Mouse (Mus musculus) splenic B cell, adult 2 months (primary cell): ENCODE measurements around the gene Ryr3.

Experiments
- DNase-seq: peaks from one replicate; pipeline ENCODE4 v3.0.0-alpha.2; 2011; ENCODE audit warnings: low read depth, low spot score
- H3K27me3 ChIP-seq: 2 replicates; pipeline ENCODE4 v1.6.1; 2012; ENCODE audit warnings: mild to moderate bottlenecking, low read length, moderate library complexity, mixed read lengths; ENCODE audit not compliant: control insufficient read depth, poor library complexity, insufficient read depth, severe bottlenecking
- H3K36me3 ChIP-seq: 2 replicates; pipeline ENCODE4 v1.6.1; 2012; ENCODE audit warnings: mild to moderate bottlenecking, low read length, moderate library complexity, mixed read lengths; ENCODE audit not compliant: control insufficient read depth, poor library complexity, insufficient read depth, severe bottlenecking

The Ryr3 gene

DNA sequence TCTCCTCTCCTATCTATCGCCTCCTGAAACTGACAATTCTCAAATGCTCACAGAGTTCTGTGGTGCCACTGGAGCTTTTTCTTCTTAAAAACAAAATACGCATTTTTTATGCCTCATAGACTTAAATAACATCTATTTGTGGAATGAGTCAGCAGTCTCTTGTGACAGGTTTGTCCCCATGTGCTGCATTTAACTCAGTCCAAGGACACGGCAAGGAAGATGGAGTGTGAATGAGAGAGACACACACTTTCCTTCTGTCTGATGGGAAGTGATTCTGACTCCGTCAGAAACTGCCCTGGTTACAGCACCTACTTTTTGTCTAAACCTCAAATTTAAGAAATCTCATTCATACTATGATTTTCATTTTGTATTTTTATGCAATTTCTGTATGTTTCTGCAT lies 306.3 kb downstream of the Ryr3 start:
- no peak for DNase-seq
- no peaks in the 10 kb centered on the region for H3K27me3 ChIP-seq
- no peaks in the 10 kb centered on the region for H3K36me3 ChIP-seq

- H3K36me3 ChIP-seq: no peaks in the 10 kb centered on the region
- H3K27me3 ChIP-seq: no peaks in the 10 kb centered on the region
- DNase-seq: no peak
Observed at GRCm38 (mm10) chr2:112909142-112909541, 307.8 kb downstream of the Ryr3 start.

DNA sequence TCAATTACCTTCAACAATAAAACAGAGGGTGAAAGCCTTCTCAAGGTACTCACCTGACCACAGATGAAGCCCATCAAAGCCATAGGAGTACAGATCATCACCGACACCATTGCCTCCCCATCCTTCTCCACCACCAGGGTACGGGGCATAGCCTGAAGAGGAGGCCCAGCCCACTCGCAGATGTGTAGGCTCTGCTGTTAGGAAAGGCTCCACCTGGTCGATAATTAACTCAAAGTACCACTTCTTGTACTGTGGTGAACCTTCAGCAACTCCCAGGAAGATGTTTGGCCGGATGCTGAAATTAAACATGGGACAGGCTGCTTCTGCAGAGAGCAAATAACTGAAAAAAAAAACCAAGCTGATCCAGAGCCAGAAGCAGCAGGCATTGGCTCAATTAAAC lies 316.1 kb downstream of the Ryr3 start:
- DNase-seq: no peak
- H3K27me3 ChIP-seq: no peaks in the 10 kb centered on the region

DNA sequence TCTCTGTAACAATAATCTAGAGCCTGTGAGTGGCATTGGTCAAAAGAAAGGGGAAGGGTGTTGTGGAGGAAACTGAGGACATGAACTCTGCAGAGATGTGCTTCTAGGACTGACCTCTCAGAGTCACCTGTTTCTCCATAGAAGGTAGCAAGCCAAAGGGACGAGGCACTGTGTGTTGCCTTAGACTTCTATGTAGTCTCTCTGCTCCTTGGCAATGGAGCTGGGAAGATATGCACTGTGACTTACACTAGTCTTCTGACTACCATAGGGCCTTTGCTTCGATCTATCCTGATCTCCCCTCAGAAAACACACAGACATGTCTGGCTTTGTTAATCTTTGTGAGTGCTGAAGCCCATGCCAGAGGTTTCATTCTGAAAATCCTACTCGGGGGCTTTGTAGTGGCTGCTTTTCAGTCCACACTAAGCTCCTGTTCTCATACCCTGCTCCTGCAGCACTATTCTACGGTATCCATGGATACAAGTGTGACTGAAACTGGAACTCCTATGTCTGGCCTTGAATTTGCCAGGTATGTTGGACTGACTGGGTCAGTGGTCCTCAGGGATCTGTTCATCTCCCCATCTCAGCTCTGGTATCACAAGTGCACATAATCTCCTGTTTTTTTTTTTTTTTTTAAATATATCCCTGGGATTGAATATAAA lies 332.3 kb downstream of the Ryr3 start:
- Histone ChIP-seq H3K36me3 (no peaks in the 10 kb centered on the region), H3K27me3 (no peaks in the 10 kb centered on the region)
- DNase-seq: no peak

More for the DNA sequence above, 316.1 kb downstream of the Ryr3 start:
- no peaks in the 10 kb centered on the region for H3K36me3 ChIP-seq

- no peaks in the 10 kb centered on the region for H3K36me3 ChIP-seq
- DNase-seq: no peak
- H3K27me3 ChIP-seq: no peaks in the 10 kb centered on the region
Observed at GRCm38 (mm10) chr2:112881805-112882204, 335.1 kb downstream of the Ryr3 start.

DNA sequence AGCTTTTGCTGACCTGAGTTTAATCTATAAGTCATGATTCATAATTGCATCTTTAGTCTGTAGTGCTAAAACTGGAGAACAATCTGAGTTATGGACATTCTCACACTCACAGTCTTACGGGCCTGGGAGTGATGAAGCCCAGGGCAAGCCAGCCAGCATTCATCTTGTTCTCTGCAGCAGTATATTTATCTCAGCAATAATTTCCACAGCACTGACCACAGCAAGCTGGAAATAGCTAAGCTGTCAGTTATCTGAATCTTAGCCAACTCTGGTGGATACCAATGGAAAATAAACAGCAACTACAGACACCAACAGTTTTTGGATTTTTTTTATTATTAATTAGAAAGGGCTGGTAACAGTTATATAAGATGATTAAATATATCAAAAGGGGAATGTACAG lies 335.5 kb downstream of the Ryr3 start:
- DNase-seq: no peak
- H3K36me3 ChIP-seq: no peaks in the 10 kb centered on the region
- no peaks in the 10 kb centered on the region for H3K27me3 ChIP-seq

- Histone ChIP-seq H3K36me3 (no peaks in the 10 kb centered on the region), H3K27me3 (no peaks in the 10 kb centered on the region)
- no peak for DNase-seq
Observed at GRCm38 (mm10) chr2:112877404-112877803, 339.5 kb downstream of the Ryr3 start.

GRCm38 (mm10) chr2:112866043-112866551 lies 350.8 kb downstream of the Ryr3 start:
- no peaks in the 10 kb centered on the region for H3K27me3 ChIP-seq
- H3K36me3 ChIP-seq: no peaks in the 10 kb centered on the region

GRCm38 (mm10) chr2:112861792-112862191 lies 355.1 kb downstream of the Ryr3 start:
- Histone ChIP-seq H3K27me3 (no peaks in the 10 kb centered on the region), H3K36me3 (no peaks in the 10 kb centered on the region)
- no peak for DNase-seq

More at GRCm38 (mm10) chr2:112866043-112866551, 350.8 kb downstream of the Ryr3 start:
- no peak for DNase-seq

DNA sequence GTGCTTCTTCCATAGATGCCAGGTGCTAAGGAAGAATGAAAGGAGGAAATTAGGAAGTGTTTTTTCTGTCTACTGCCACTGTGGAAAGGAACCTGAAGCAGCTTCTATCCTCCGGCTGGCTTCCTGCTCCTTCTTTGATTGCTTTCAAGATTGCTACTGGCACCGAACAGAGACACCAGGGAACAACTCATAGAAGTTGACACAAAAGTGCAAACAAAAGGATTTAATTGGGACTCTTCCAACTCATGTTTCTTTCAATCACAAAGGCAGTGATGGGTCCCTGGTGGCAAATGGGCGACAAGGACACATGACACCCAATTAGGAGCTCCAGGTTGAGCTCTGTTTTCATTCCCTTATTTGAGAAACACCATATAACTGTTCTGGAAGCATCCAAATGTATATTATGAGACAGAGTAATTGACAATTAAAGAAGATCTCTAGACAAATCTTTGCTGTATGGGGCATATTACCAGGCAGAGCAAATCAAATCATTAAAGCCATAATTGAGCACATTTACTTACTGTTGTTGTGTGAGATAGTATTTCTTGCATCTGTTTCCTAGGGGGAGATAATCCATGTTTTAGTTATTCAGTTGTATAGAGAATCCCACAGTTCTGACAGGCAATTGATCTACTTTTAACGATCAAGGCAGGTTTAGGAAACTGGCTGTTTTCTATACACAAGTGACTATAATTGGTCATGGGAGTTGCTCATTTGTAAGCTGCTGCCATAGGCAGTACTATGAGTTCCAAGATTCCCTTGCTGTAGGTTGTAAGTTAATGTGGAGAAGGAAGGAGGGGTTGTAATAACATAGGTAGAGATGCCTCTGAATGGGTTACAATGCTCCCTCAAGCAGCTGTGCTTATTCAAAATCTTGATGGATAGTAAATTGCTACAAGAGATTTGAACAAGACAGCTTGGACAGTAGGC lies 371.0 kb downstream of the Ryr3 start:
- H3K27me3 ChIP-seq: no peaks in the 10 kb centered on the region
- DNase-seq: no peak
- H3K36me3 ChIP-seq: no peaks in the 10 kb centered on the region

DNA sequence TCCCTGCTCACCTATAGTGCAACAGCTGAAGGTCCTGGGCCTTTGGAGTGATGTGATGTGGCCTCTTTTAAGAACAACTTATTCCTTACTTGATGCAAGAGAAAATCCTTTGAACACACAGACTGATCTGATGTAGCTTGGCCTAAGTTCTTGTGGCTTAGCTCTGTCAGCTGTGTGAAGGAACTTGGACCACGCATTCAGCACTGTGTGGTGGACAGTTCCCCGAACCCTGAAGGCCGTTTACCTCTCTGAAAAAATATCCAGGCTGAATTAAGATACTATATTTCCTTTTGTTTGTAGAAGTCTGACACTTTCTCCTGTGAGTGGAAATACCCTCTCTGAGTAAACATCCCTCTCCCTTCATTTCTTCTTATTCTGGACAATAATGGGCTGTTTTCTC lies 374.0 kb downstream of the Ryr3 start:
- DNase-seq: no peak
- no peaks in the 10 kb centered on the region for H3K36me3 ChIP-seq
- H3K27me3 ChIP-seq: no peaks in the 10 kb centered on the region

DNA sequence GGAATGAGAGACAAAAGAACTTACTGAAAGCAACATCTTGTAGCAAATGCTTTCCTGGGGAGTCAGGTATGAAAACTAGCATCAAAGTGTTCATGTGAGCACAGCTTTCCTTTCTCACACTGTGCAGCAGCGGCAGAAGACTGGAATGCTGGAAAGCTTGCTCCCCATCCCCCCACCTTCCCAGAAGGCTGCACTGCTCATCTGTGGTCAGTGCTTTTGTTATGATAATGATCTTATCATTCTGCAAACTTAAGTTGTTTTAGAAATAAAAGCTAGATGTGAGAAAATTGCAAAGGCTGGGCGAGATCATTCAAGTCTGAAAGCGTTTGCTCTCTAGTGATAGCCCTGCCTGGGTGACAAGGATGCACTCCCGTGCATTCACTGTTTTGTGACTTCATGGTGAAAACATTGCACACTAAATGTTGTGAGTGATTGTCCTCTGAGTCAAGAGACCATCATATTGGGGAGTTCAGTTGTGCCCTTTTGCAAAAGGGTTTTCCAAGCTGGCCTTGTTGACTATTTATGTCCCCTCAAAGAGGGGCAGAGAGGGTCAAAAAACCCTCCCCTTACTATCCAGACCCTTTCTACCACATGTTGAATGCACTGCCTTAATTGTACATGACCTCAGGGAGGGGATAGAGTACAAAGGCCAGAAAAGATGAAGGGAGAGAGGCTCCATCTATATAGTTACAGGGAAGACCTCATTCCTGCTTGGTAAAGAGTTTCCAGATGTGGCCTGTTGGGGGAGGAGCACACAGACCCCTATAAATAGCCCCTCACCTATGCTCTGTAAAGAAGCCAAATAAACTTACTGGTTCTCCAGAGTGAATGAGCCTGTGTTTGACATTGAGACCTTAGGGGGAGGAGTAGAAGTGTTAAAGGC lies 385.2 kb downstream of the Ryr3 start:
- Histone ChIP-seq H3K36me3 (no peaks in the 10 kb centered on the region), H3K27me3 (no peaks in the 10 kb centered on the region)
- no peak for DNase-seq

DNA sequence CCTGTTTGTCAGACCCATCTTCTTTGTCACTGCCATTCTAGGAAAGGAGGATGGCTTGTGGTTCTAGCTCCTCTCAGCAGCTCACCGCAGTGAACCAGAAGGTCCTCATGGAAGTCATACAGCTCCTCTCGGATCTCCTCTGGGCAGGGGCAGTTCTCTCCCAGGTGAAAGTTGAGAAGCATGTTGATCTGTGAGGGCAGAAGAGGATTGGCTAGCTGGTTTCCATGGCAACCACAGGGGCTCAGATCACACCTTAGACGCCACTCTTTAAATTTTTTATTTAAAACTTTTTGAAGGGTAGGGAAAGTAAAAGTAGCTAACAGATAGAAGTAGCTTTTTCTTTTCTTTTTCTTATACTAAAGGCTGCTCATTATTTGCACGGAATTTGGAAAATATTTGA lies 390.3 kb downstream of the Ryr3 start:
- DNase-seq: no peak
- Histone ChIP-seq H3K36me3 (no peaks in the 10 kb centered on the region), H3K27me3 (no peaks in the 10 kb centered on the region)

GRCm38 (mm10) chr2:112822721-112823120 lies 394.2 kb downstream of the Ryr3 start:
- DNase-seq: no peak
- H3K27me3 ChIP-seq: no peaks in the 10 kb centered on the region
- no peaks in the 10 kb centered on the region for H3K36me3 ChIP-seq
